Mouse (Mus musculus) CH12.LX (cell line): ENCODE data around the gene Tmem191c. TPM values are rescaled to one million over a fixed set of nuclear protein-coding genes. Genes with fewer than 3 reads are reported as not detected.

Experiments
- DNase-seq: peaks from one replicate; pipeline ENCODE4 v3.0.0-alpha.2; 2013; ENCODE audit errors: extremely low read depth
- H3K27ac ChIP-seq: 2 replicates; pipeline ENCODE4 v1.5.1; 2012; ENCODE audit warnings: low read depth, mild to moderate bottlenecking, control low read depth, moderate library complexity; ENCODE audit not compliant: insufficient read depth
- H3K27me3 ChIP-seq: replicated peaks from 2 replicates; pipeline ENCODE3; 2012; ENCODE audit warnings: inconsistent platforms
- H3K36me3 ChIP-seq, 2 experiments: replicated peaks in 1 of 2; 2 replicates each; pipeline versions ENCODE3 to v1.6.1; 2012; ENCODE audit warnings: inconsistent platforms in 1 of 2, low read length in 1 of 2, mild to moderate bottlenecking in 1 of 2, mixed read lengths in 1 of 2, moderate library complexity in 1 of 2; ENCODE audit not compliant: control insufficient read depth in 1 of 2, insufficient read depth in 1 of 2
- H3K4me1 ChIP-seq, 2 experiments: 2 replicates each; pipeline ENCODE4 v1.6.1; 2012; ENCODE audit warnings: inconsistent platforms in 1 of 2, moderate library complexity in 1 of 2; ENCODE audit not compliant: insufficient read depth in 2 of 2, control insufficient read depth in 1 of 2
- H3K4me2 ChIP-seq: 2 replicates; pipeline ENCODE4 v1.6.1; 2012; ENCODE audit warnings: low read depth, mild to moderate bottlenecking, control low read depth; ENCODE audit not compliant: poor library complexity, insufficient read depth, severe bottlenecking
- H3K4me3 ChIP-seq, 3 experiments: fragments of 150-350 bp in 1 of 3; sonication (generic) in 1 of 3; replicated peaks in 1 of 3; 2 replicates each; pipeline versions ENCODE3 to v1.5.1; 2011 to 2012; ENCODE audit warnings: low read depth in 2 of 3, low read length in 2 of 3, mild to moderate bottlenecking in 2 of 3, moderate library complexity in 2 of 3, control low read depth in 1 of 3, improper control_type of control experiment in 1 of 3, inconsistent platforms in 1 of 3, mixed read lengths in 1 of 3; ENCODE audit not compliant: poor library complexity in 1 of 3
- H3K79me2 ChIP-seq: replicated peaks from 2 replicates; pipeline ENCODE4 v1.6.1; 2012; ENCODE audit warnings: mild to moderate bottlenecking, moderate library complexity; ENCODE audit not compliant: control insufficient read depth, poor library complexity, insufficient read depth, severe bottlenecking; ENCODE audit errors: extremely low read depth
- H3K9ac ChIP-seq: 2 replicates; pipeline ENCODE4 v1.6.1; 2012; ENCODE audit warnings: low read depth, mild to moderate bottlenecking, control low read depth, moderate library complexity; ENCODE audit not compliant: insufficient read depth
- H3K9me3 ChIP-seq: replicated peaks from 2 replicates; pipeline ENCODE3; 2012; ENCODE audit warnings: low read length, inconsistent platforms, mixed read lengths
- BHLHE40 ChIP-seq: IDR thresholded peaks from 2 replicates; pipeline ENCODE4 v1.6.1; 2011; ENCODE audit warnings: mild to moderate bottlenecking, low read depth, low read length, improper control_type of control experiment
- CHD1 ChIP-seq: IDR thresholded peaks from 2 replicates; pipeline ENCODE4 v1.6.1; 2012; ENCODE audit warnings: low read depth, low read length, improper control_type of control experiment, inconsistent platforms
- E2F4 ChIP-seq: IDR thresholded peaks from 2 replicates; pipeline ENCODE4 v1.6.1; 2011; ENCODE audit warnings: low read depth, low read length, improper control_type of control experiment; ENCODE audit not compliant: insufficient replicate concordance
- GABPA ChIP-seq: IDR thresholded peaks from 2 replicates; pipeline ENCODE4 v1.6.1; 2012; ENCODE audit warnings: low read depth, low read length, improper control_type of control experiment, inconsistent platforms; ENCODE audit not compliant: insufficient replicate concordance
- IRF4 ChIP-seq: IDR thresholded peaks from 2 replicates; pipeline ENCODE4 v1.6.1; 2014; ENCODE audit warnings: low read depth, mild to moderate bottlenecking, inconsistent platforms, low read length, improper control_type of control experiment
- JUN ChIP-seq: IDR thresholded peaks from 2 replicates; pipeline ENCODE4 v1.6.1; 2011; ENCODE audit warnings: low read depth, mild to moderate bottlenecking, low read length, improper control_type of control experiment, moderate library complexity; ENCODE audit not compliant: insufficient read depth
- JUND ChIP-seq: conservative IDR thresholded peaks from 2 replicates; pipeline ENCODE4 v1.6.1; 2011; ENCODE audit warnings: low read depth, low read length, improper control_type of control experiment
- KAT2A ChIP-seq: IDR thresholded peaks from 2 replicates; pipeline ENCODE4 v1.6.1; 2012; ENCODE audit warnings: low read length, improper control_type of control experiment, inconsistent platforms; ENCODE audit not compliant: insufficient replicate concordance
- MAZ ChIP-seq: IDR thresholded peaks from 2 replicates; pipeline ENCODE4 v1.6.1; 2012; ENCODE audit warnings: low read depth, mild to moderate bottlenecking, inconsistent platforms, low read length, improper control_type of control experiment, moderate library complexity
- PAX5 ChIP-seq: IDR thresholded peaks from 2 replicates; pipeline ENCODE4 v1.6.1; 2012; ENCODE audit warnings: low read length, inconsistent platforms, mixed read lengths
- POLR2A ChIP-seq: IDR thresholded peaks from 2 replicates; pipeline ENCODE4 v1.6.1; 2011; ENCODE audit warnings: low read depth, mild to moderate bottlenecking, improper control_type of control experiment, low read length
- RAD21 ChIP-seq: IDR thresholded peaks from 2 replicates; pipeline ENCODE4 v1.6.1; 2011; ENCODE audit warnings: low read depth, mild to moderate bottlenecking, low read length, improper control_type of control experiment, moderate library complexity
- RCOR1 ChIP-seq: conservative IDR thresholded peaks from 2 replicates; pipeline ENCODE4 v1.6.1; 2012; ENCODE audit warnings: low read depth, mild to moderate bottlenecking, inconsistent platforms, low read length, improper control_type of control experiment
- SMC3 ChIP-seq: IDR thresholded peaks from 2 replicates; pipeline ENCODE4 v1.6.1; 2011; ENCODE audit warnings: low read depth, low read length, improper control_type of control experiment
- TCF12 ChIP-seq: IDR thresholded peaks from 2 replicates; pipeline ENCODE4 v1.6.1; 2014; ENCODE audit warnings: low read depth, mild to moderate bottlenecking, inconsistent platforms, low read length, improper control_type of control experiment
- USF2 ChIP-seq: conservative IDR thresholded peaks from 2 replicates; pipeline ENCODE4 v1.6.1; 2011; ENCODE audit warnings: low read depth, low read length, improper control_type of control experiment
- ZC3H11A ChIP-seq: IDR thresholded peaks from 2 replicates; pipeline ENCODE4 v1.6.1; 2012; ENCODE audit warnings: low read depth, mild to moderate bottlenecking, inconsistent platforms, low read length, improper control_type of control experiment
- ZKSCAN1 ChIP-seq: IDR thresholded peaks from 2 replicates; pipeline ENCODE4 v1.6.1; 2012; ENCODE audit warnings: low read depth, inconsistent platforms, low read length, improper control_type of control experiment, borderline replicate concordance
- ZMIZ1 ChIP-seq: IDR thresholded peaks from 2 replicates; pipeline ENCODE4 v1.6.1; 2012; ENCODE audit warnings: low read depth, mild to moderate bottlenecking, inconsistent platforms, low read length, improper control_type of control experiment
- dilution Hi-C: fragments of 300-500 bp; cut with MboI; formaldehyde crosslinking; loops from 2 replicates; pipeline ENCODE4 v1.14.3; 2020; ENCODE audit warnings: low sequenced_read_pairs; ENCODE audit not compliant: extremely low pct_unique_long_range_greater_than_20kb, extremely low pct_ligation_motif_present
- in situ Hi-C: fragments of 300-500 bp; cut with MboI; formaldehyde crosslinking; loops from 3 replicates; pipeline ENCODE4 v1.14.3; 2019; ENCODE audit warnings: low sequenced_read_pairs, low pct_ligation_motif_present, low pct_unique_long_range_greater_than_20kb, mixed read lengths
- polyA plus RNA-seq: library from polyadenylated mRNA; unstranded; fragments of >175 nt; gene quantifications from 2 replicates; pipeline ENCODE4 v1.2.1, GENCODE M21; 2012; ENCODE audit warnings: low read depth; ENCODE audit not compliant: insufficient read length
- total RNA-seq, 2 experiments: library from RNA; depleted of rRNA; stranded (reverse); fragments of 300-350 nt in 1 of 2; fragments of >200 nt in 1 of 2; gene quantifications; 2 replicates each; pipeline ENCODE4 v1.2.3; 2012 to 2014

The Tmem191c gene
- total and polyA plus RNA-seq, 3 experiments = 2.6 to 11.3 (median 7.9) TPM

GRCm38 (mm10) chr16:17324745-17325144 lies 48.9 kb downstream of the Tmem191c start:
- Histone ChIP-seq H3K36me3 (peaks cover 33 to 76% of the 10 kb centered on the region in 2 experiments), H3K79me2 (no peaks in the 10 kb centered on the region)

DNA sequence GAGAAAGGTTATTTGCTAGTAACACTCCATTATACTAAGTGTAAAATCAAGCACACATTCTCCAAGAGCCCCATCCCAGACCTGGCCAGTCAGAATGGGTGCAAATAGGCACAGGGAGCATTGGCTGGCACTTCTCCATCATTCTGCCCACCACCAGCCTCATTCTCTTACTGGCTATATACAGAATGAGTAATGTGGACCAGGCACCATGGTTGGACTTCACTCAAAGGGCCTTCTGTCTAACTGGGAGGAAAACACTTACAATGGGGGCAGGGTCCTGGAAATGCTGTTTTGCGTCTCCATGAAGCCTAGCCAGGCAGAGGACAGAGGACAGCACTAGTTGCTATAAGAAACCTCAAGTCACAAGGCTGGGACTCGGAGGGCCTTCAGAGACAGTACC lies 50.2 kb downstream of the Tmem191c start:
- H3K27ac ChIP-seq = no peak overlapping the region
- in situ Hi-C loops (no loop called here), dilution Hi-C loops (no loop called here)
- H3K4me3 ChIP-seq = no peak overlapping the region
- H3K4me2 ChIP-seq = no peak overlapping the region
- H3K9me3 ChIP-seq = no peaks in the 10 kb centered on the region
- DNase-seq = no peak
- H3K9ac ChIP-seq = no peak overlapping the region
- H3K4me1 ChIP-seq = no peaks in the 10 kb centered on the region
- no peak for TF ChIP-seq ZKSCAN1
- no peak for TF ChIP-seq PAX5
- TF ChIP-seq RCOR1 = no peak
- TF ChIP-seq ZC3H11A = no peak
- TF ChIP-seq JUN = no peak
- no peak for TF ChIP-seq KAT2A
- no peak for TF ChIP-seq USF2
- TF ChIP-seq GABPA = no peak
- TF ChIP-seq SMC3 = no peak
- no peak for TF ChIP-seq CHD1
- TF ChIP-seq IRF4 = no peak
- TF ChIP-seq RAD21 = no peak
- TF ChIP-seq TCF12 = no peak
- no peak for TF ChIP-seq MAZ
- TF ChIP-seq BHLHE40 = no peak
- no peak for TF ChIP-seq JUND
- no peak for TF ChIP-seq E2F4
- no peak for TF ChIP-seq ZMIZ1
- H3K27me3 ChIP-seq = no peaks in the 10 kb centered on the region
- H3K79me2 ChIP-seq = no peaks in the 10 kb centered on the region
- H3K36me3 ChIP-seq = peaks cover 33 to 85% of the 10 kb centered on the region in 2 experiments

More at GRCm38 (mm10) chr16:17324745-17325144, 48.9 kb downstream of the Tmem191c start:
- Histone ChIP-seq H3K9ac (no peak overlapping the region), H3K4me2 (no peak overlapping the region), H3K27ac (no peak overlapping the region), H3K27me3 (no peaks in the 10 kb centered on the region), H3K9me3 (no peaks in the 10 kb centered on the region), H3K4me3 (no peak overlapping the region), H3K4me1 (no peaks in the 10 kb centered on the region)
- DNase-seq = no peak
- in situ Hi-C loops = no loop called here
- dilution Hi-C loops = no loop called here
- TF ChIP-seq POLR2A = no peak
